Mouse (Mus musculus): ENCODE measurements around the gene Timp2. TPM values are rescaled to one million over a fixed set of nuclear protein-coding genes. Genes with fewer than 3 reads are reported as not detected.

Timp2 gene
- polyA plus RNA-seq, 1 experiment from 2014 or later, result 95.2 TPM

DNA sequence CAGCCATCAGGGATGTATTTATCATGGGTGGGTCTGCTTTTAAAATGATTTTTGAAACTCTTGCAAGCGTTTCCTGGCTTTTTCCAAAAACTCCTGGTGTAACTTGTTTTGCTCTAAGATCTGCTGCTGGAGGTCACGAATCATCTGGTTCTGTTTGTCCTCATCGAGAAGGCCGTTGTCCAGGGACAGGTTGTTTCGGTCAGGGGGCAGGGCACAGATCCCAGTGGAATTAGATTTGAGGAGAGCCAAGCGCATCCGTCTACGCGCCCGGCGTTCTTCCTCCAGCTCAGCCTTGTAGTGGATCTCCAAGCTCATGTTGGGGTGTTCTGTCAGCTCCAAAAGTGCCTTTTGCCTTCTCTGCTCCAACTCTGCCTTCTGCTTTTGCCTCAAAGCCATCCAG lies 23.2 kb downstream of the Timp2 start:
- H3K4me3 ChIP-seq (ENCODE audit: low read length), result no peak overlapping the region
- H3K4me1 ChIP-seq (ENCODE audit: control insufficient read depth, insufficient read depth, low read depth, low read length), result peaks cover 13% of the 10 kb centered on the region
- H3K36me3 ChIP-seq (ENCODE audit: control insufficient read depth, insufficient read depth, low read length), result no peaks in the 10 kb centered on the region
- H3K9ac ChIP-seq (ENCODE audit: low read depth, low read length), result no peak overlapping the region
- H3K9me3 ChIP-seq (ENCODE audit: control insufficient read depth, low read length), result no peaks in the 10 kb centered on the region
- no peak overlapping the region for H3K27ac ChIP-seq (ENCODE audit: low read depth, low read length)
- ATAC-seq, result no peak
- no peaks in the 10 kb centered on the region for H3K27me3 ChIP-seq (replicated peaks; ENCODE audit: control insufficient read depth, insufficient read depth, low read length)
- no peak overlapping the region for H3K4me2 ChIP-seq (ENCODE audit: low read length)
- WGBS, result 88% methylated on average over 11 of the region's 11 CpGs

- Histone ChIP-seq H3K9ac (ENCODE audit: low read depth, low read length) (no peak overlapping the region), H3K4me3 (ENCODE audit: low read length) (no peak overlapping the region), H3K36me3 (ENCODE audit: control insufficient read depth, insufficient read depth, low read length) (no peaks in the 10 kb centered on the region), H3K4me2 (ENCODE audit: low read length) (no peak overlapping the region), H3K9me3 (ENCODE audit: control insufficient read depth, low read length) (no peaks in the 10 kb centered on the region), H3K27me3 (replicated peaks; ENCODE audit: control insufficient read depth, insufficient read depth, low read length) (no peaks in the 10 kb centered on the region), H3K4me1 (ENCODE audit: control insufficient read depth, insufficient read depth, low read depth, low read length) (peaks cover 26% of the 10 kb centered on the region), H3K27ac (ENCODE audit: low read depth, low read length) (no peak overlapping the region)
- ATAC-seq, result no peak
- WGBS, result 96% methylated on average over 16 of the region's 16 CpGs
Observed at GRCm38 (mm10) chr11:118330777-118331176, 24.8 kb downstream of the Timp2 start.

GRCm38 (mm10) chr11:118330361-118330760 lies 25.2 kb downstream of the Timp2 start:
- Histone ChIP-seq H3K4me2 (ENCODE audit: low read length) (no peak overlapping the region), H3K36me3 (ENCODE audit: control insufficient read depth, insufficient read depth, low read length) (no peaks in the 10 kb centered on the region), H3K9ac (ENCODE audit: low read depth, low read length) (no peak overlapping the region), H3K27me3 (replicated peaks; ENCODE audit: control insufficient read depth, insufficient read depth, low read length) (no peaks in the 10 kb centered on the region), H3K9me3 (ENCODE audit: control insufficient read depth, low read length) (no peaks in the 10 kb centered on the region), H3K4me3 (ENCODE audit: low read length) (no peak overlapping the region), H3K27ac (ENCODE audit: low read depth, low read length) (no peak overlapping the region), H3K4me1 (ENCODE audit: control insufficient read depth, insufficient read depth, low read depth, low read length) (peaks cover 26% of the 10 kb centered on the region)
- no peak for ATAC-seq
- 92% methylated on average over 14 of the region's 14 CpGs for WGBS

DNA sequence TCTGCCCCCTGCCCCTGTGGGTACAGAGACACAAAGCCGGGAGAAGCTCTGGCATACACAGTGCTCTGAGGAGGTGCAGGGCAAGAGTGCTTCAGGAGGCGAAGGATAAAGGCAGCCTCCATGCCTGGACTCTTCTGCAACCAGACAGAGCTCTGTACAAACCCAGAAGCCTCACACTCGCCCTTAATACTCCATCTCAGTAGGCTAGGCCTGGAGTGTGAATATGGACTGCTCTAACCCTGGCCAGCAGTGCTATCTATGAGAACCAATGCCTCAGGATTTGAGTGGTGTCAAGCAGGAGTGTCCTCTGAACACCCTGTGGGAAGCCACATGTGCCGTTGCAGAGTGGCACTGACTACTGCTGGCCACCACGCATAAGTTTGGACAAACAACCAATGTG lies 26.6 kb downstream of the Timp2 start:
- H3K4me3 ChIP-seq (ENCODE audit: low read length), result no peak overlapping the region
- H3K4me1 ChIP-seq (ENCODE audit: control insufficient read depth, insufficient read depth, low read depth, low read length), result peaks cover 26% of the 10 kb centered on the region
- H3K27me3 ChIP-seq (replicated peaks; ENCODE audit: control insufficient read depth, insufficient read depth, low read length), result no peaks in the 10 kb centered on the region
- no peaks in the 10 kb centered on the region for H3K9me3 ChIP-seq (ENCODE audit: control insufficient read depth, low read length)
- no peak overlapping the region for H3K4me2 ChIP-seq (ENCODE audit: low read length)
- H3K36me3 ChIP-seq (ENCODE audit: control insufficient read depth, insufficient read depth, low read length), result no peaks in the 10 kb centered on the region
- no peak for ATAC-seq
- no peak overlapping the region for H3K27ac ChIP-seq (ENCODE audit: low read depth, low read length)
- H3K9ac ChIP-seq (ENCODE audit: low read depth, low read length), result no peak overlapping the region
- WGBS, result 88% methylated on average over 5 of the region's 5 CpGs

- Histone ChIP-seq H3K9me3 (ENCODE audit: control insufficient read depth, low read length) (no peaks in the 10 kb centered on the region), H3K36me3 (ENCODE audit: control insufficient read depth, insufficient read depth, low read length) (no peaks in the 10 kb centered on the region), H3K27ac (ENCODE audit: low read depth, low read length) (peak overlapping the region; percentile 80; the same call in 1 of the 2 replicates), H3K4me2 (ENCODE audit: low read length) (no peak overlapping the region), H3K27me3 (replicated peaks; ENCODE audit: control insufficient read depth, insufficient read depth, low read length) (no peaks in the 10 kb centered on the region), H3K4me1 (ENCODE audit: control insufficient read depth, insufficient read depth, low read depth, low read length) (peaks cover 26% of the 10 kb centered on the region), H3K9ac (ENCODE audit: low read depth, low read length) (no peak overlapping the region), H3K4me3 (ENCODE audit: low read length) (no peak overlapping the region)
- no peak for ATAC-seq
- 96% methylated on average over 6 of the region's 6 CpGs for WGBS
Observed at GRCm38 (mm10) chr11:118328511-118328910, 27.0 kb downstream of the Timp2 start.

DNA sequence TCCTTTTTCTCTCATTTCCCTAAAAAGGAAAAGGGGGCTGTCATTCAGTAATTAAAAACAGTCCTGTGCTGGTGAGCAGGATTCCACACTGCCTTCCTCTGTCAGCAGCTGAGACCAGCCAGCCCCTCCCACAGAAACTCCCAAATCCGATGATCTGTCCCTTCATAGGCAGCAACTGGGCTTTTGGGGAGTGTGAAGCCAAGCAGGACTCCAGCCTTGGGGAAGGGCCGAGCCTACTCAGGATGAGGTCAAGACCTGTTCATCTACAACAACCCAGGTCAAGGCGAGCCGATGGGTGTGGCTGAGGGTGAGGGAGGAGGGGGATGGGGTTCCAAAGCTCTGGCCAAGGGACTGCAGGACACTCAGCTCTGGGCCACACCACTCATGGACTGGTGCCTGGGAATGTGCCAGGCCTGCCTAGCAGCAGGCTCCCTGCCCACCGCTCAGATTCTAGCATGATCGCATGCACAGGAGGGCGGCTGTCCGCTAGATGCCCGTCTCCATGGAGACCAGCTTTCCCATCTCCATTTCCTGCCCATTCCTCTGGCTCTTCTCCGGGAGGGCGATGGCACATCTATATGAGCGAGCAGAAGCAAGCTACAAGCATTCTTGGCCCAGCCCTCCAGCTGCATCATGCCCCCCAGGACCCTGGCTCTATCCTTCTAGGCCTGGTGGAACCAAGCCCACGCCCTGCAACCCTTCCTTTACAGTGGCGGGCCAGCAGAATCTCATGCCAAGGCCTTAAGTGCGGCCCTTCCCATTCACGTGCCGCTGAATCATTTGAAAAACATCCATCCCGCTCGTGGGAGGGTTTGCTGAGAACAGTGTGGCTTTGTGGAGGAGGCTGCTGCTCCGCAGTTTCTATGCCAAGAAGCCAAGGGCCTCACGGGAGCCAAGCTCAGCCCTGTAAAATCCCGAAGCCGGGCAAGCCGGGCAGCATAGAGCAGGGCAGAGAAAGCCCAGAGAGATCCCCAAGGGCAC lies 28.3 kb downstream of the Timp2 start:
- Histone ChIP-seq H3K4me2 (ENCODE audit: low read length) (peak overlapping the region; percentile 11), H3K4me3 (ENCODE audit: low read length) (no peak overlapping the region), H3K9ac (ENCODE audit: low read depth, low read length) (peak overlapping the region; percentile 43; the same call in 1 of the 2 replicates), H3K27ac (ENCODE audit: low read depth, low read length) (peak overlapping the region; percentile 80), H3K4me1 (ENCODE audit: control insufficient read depth, insufficient read depth, low read depth, low read length) (peaks cover 26% of the 10 kb centered on the region), H3K27me3 (replicated peaks; ENCODE audit: control insufficient read depth, insufficient read depth, low read length) (no peaks in the 10 kb centered on the region), H3K9me3 (ENCODE audit: control insufficient read depth, low read length) (no peaks in the 10 kb centered on the region), H3K36me3 (ENCODE audit: control insufficient read depth, insufficient read depth, low read length) (no peaks in the 10 kb centered on the region)
- 44% methylated on average over 24 of the region's 24 CpGs for WGBS
- peak; percentile 94 for ATAC-seq

DNA sequence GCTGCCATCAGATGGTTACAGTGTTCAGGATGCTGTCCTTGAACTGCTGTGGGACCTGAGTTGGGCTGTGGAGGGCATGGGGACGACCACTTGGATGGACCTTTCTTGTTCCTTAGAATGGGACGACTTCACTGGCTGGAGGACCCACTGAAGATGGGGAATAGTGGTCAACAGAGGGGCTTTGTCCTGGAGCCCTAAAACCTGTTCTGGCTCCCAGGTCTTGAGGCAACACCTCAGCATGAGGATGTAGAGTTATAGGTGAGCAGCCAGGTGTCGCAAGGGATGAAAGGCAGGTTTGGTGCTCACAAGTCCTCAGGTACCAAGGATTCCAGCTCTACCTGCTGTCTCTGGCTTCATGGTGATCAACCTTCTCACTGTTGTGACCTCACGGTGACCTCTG lies 29.0 kb downstream of the Timp2 start:
- H3K4me3 ChIP-seq (ENCODE audit: low read length), result no peak overlapping the region
- 94% methylated on average over 4 of the region's 4 CpGs for WGBS
- no peaks in the 10 kb centered on the region for H3K27me3 ChIP-seq (replicated peaks; ENCODE audit: control insufficient read depth, insufficient read depth, low read length)
- H3K9me3 ChIP-seq (ENCODE audit: control insufficient read depth, low read length), result no peaks in the 10 kb centered on the region
- no peaks in the 10 kb centered on the region for H3K36me3 ChIP-seq (ENCODE audit: control insufficient read depth, insufficient read depth, low read length)
- no peak overlapping the region for H3K4me2 ChIP-seq (ENCODE audit: low read length)
- H3K27ac ChIP-seq (ENCODE audit: low read depth, low read length), result peak overlapping the region; percentile 80
- no peak overlapping the region for H3K9ac ChIP-seq (ENCODE audit: low read depth, low read length)
- peaks cover 32% of the 10 kb centered on the region for H3K4me1 ChIP-seq (ENCODE audit: control insufficient read depth, insufficient read depth, low read depth, low read length)
- no peak for ATAC-seq

GRCm38 (mm10) chr11:118324541-118324940 lies 31.0 kb downstream of the Timp2 start:
- Histone ChIP-seq H3K4me2 (ENCODE audit: low read length) (no peak overlapping the region), H3K4me3 (ENCODE audit: low read length) (no peak overlapping the region), H3K27ac (ENCODE audit: low read depth, low read length) (no peak overlapping the region), H3K36me3 (ENCODE audit: control insufficient read depth, insufficient read depth, low read length) (no peaks in the 10 kb centered on the region), H3K9ac (ENCODE audit: low read depth, low read length) (no peak overlapping the region), H3K27me3 (replicated peaks; ENCODE audit: control insufficient read depth, insufficient read depth, low read length) (no peaks in the 10 kb centered on the region), H3K4me1 (ENCODE audit: control insufficient read depth, insufficient read depth, low read depth, low read length) (peaks cover 34% of the 10 kb centered on the region), H3K9me3 (ENCODE audit: control insufficient read depth, low read length) (no peaks in the 10 kb centered on the region)
- WGBS, result 76% methylated on average over 5 of the region's 5 CpGs
- no peak for ATAC-seq

DNA sequence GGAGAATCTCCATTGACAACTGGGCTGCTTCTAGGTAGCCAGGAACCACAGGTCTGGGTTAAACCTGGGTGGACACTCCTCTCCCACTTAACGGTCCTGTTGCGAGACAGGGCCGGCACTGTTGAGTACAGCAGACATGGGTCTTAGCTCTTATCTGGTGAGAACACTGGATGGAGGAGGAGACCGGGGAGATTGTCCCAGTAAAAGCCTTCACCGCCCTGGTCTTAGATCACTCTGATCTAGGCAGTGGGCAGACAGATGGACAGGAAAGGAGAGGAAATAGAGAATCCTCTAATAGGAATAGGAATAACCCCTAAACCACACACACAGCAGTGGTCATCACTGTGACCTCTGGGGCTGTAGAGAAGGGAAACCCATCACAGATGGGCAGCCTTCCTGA lies 31.6 kb downstream of the Timp2 start:
- Histone ChIP-seq H3K27ac (ENCODE audit: low read depth, low read length) (no peak overlapping the region), H3K27me3 (replicated peaks; ENCODE audit: control insufficient read depth, insufficient read depth, low read length) (no peaks in the 10 kb centered on the region), H3K4me3 (ENCODE audit: low read length) (no peak overlapping the region), H3K4me2 (ENCODE audit: low read length) (no peak overlapping the region), H3K9ac (ENCODE audit: low read depth, low read length) (no peak overlapping the region), H3K4me1 (ENCODE audit: control insufficient read depth, insufficient read depth, low read depth, low read length) (peaks cover 34% of the 10 kb centered on the region), H3K9me3 (ENCODE audit: control insufficient read depth, low read length) (no peaks in the 10 kb centered on the region), H3K36me3 (ENCODE audit: control insufficient read depth, insufficient read depth, low read length) (no peaks in the 10 kb centered on the region)
- no peak for ATAC-seq
- WGBS, result 92% methylated on average over 5 of the region's 5 CpGs

Data from hindbrain, embryonic 16.5 days (tissue).